Mouse (Mus musculus) spleen, embryonic (tissue): ENCODE data around the gene Cntn4.

Experiments used
- CTCF ChIA-PET: fragments of 350-600 bp; sonication (Branson Sonifier 250); formaldehyde crosslinking; loops from one replicate; lab custom pipeline; 2022; lab: Charles Lee

Cntn4 gene

DNA sequence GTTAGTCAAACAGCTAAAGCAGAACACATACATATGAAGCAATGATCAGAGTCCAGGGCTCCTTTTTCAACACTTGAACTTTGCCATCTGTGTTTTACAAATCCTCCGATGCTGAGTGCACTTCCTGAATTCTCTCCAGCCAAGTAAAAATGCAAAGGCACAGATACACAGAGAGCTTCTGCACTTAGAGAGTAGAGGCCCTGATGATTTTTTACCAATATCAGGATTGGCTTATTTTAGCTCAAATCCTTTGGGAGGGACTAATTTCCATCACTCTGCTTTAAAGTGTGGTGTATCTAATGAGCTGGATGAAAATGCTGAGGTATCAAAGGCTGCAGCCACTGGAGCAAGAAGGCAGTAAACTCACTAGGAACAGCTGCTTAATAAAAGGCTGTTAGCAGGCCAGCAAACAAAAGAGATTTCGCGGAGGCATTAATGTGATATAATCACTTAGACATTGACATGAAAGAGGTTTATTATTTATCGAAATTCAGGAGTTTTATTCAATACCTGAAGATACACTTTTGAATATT lies 400.7 kb downstream of the Cntn4 start:
- CTCF ChIA-PET = no interaction called here

- CTCF ChIA-PET = no interaction called here
These were observed 401.2 kb downstream of the Cntn4 start for GRCm38 (mm10) chr6:106078629-106079028.

GRCm38 (mm10) chr6:106097856-106098255 lies 420.4 kb downstream of the Cntn4 start:
- CTCF ChIA-PET = no interaction called here

DNA sequence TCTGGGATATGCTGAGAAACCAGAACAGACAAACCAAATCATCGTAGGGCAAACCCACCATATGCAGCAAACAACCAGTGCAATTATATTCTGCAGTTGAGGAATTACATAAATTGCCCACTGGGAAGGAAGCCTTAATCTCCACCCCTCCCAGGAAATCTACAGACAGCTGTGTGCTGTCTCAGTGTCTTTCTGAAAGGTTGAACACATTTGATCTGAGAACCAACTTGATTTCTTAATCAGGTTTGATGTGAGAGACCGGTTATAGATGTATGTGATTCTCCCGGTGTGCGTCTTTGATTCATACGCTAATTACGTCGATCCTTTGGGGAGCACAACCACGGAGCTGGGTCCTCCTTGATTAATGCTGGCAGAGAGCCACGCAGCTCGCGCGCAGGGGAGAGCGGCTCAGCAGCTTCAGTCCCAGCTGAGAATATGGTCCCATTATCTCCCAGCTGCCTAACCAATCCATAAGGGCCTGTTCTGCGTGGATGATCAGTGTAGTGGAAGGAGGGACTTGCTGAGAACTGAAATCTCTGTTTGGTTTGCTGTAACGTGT lies 441.1 kb downstream of the Cntn4 start:
- CTCF ChIA-PET = no interaction called here

- CTCF ChIA-PET = no interaction called here
These were observed 476.1 kb downstream of the Cntn4 start for GRCm38 (mm10) chr6:106153530-106153929.

DNA sequence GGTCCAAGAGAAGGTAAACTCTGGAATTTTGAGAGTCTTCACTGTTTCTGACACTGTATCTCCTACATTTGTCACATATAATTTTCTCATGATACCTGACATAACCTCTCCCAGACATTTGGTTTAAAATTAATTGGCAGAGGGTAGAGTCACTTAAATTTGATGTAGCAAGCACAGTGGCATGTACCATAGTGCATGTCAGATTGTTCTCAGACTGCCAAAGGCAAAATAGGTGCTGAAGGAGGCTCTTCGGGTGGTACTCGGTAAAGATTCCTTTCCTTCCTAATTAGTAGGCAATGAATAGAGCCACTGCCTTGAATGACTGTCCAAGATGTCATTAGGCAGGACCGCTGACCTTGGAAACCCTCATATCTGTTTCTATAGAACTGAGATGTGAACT lies 477.9 kb downstream of the Cntn4 start:
- CTCF ChIA-PET = no interaction called here

DNA sequence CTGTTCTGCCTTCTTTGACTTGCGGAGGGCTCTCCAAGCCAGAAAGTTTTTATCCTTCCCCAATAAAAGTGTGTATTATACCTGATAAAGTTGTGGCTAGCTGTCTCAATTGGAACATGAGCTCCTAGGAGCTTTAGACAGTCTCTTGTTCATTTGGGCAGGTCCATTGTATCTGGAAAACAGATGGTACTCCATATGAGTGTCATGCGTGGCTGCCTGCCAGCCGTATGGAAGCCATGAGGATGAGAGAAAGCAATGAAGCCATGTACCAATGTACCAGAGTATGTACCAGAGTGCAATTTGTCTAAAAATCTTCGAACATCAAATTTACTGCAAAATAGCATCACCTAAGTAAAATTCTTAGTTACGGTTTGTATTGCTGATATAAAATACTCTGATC lies 500.1 kb downstream of the Cntn4 start:
- CTCF ChIA-PET = no interaction called here

DNA sequence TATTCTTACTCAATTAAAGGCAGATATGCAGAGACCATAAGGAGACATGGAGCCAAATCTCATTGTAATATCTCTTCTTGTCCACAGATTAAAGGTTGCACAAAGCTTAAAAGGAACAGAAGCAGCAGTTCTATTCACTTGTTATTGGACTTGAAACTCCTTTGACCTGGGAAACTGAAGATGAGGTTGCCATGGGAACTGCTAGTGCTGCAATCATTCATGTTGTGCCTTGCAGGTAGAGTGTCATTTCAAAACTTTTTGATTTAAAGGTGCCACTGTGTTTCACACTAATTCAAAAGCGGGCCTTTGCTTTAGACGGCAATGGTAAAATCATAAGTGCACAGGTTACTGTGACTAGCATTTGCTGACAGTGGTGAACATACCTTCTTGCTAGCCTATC lies 504.1 kb downstream of the Cntn4 start:
- CTCF ChIA-PET = no interaction called here

DNA sequence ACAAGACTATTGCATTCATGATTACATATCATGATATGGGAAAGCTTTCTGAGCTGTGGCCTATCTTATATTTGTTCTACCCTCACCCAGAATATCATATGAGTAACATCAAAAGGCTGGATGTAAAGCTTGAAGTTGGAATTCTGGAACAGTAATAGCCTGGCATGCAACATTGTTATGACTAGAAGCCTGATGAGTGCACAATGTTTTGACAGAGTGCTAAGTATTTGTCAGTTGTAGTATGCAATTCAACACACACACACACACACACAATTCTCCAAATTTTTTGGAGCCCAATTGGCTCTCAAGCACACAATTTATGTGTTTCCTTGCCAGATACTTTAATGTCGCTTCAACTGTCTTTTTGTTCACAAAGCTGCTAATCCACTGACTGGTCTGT lies 523.5 kb downstream of the Cntn4 start:
- CTCF ChIA-PET = no interaction called here

- CTCF ChIA-PET = no interaction called here
These were observed 529.9 kb downstream of the Cntn4 start for GRCm38 (mm10) chr6:106207401-106207800.

GRCm38 (mm10) chr6:106213071-106213470 lies 535.6 kb downstream of the Cntn4 start:
- CTCF ChIA-PET = interaction anchor here (0.6 kb wide), 1 partner anchor 13 kb away, joined by 3 read pairs; no protein-coding TSS in a partner anchor

DNA sequence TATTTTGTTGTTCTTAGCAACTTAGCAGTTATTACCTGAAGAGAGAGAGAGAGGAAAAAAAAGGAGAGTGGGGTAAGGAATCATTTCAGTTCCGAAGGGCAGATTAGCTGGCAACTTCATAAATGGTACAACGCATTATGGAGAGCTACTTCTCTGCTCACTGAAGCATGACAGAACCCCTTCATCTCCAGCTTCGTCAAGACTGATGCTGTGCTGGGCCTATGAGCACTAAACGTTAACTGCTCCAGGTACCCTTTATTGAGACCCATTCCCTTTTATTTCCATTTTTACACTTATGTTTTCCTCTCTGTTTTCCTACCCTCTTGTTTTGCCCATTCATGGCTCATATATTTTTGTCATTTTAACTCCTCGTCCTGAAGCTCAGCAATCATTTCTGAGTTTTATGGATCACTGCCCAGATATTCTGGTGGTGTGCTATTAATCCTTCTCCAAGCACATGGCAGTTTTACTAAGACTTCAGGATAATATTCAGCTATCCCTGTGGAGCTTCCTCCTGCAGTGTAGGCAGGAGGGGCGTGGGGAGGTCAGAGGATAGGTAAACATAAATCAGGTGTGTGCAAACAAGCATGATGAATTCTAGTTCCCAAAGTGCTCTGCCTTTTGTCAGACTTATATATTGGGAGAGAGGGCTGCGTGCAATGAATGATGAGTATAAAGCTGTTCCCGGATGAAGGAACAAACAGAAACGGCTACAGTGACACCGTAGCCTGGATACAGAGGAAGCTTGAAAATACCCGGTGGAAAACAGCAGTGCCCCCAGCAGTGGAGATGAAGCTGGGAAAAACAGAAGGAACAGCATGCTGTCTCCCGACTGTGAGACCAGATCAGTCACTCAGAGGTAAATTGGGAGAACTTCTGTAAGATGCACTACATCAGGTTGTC lies 559.8 kb downstream of the Cntn4 start:
- CTCF ChIA-PET = no interaction called here

GRCm38 (mm10) chr6:106241553-106241952 lies 564.1 kb downstream of the Cntn4 start:
- CTCF ChIA-PET = no interaction called here

DNA sequence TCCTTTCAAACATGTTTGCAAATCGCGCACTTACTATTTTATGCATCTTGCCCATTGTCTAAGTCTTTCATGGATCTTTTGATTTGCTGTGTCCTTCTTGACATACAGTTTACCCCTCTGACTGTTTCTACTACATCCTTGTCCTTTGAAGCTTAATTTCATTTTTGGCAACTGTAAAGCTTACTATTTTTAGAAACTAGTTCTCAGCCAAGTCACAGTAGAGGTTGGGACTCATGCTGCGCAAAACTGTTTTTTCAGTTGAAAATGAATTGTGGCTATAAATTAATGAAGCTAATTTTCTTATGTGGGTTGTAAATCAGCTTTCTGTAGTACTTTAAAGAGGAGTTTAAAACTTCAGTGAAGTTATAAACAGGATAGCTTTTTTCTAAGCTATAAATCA lies 585.9 kb downstream of the Cntn4 start:
- CTCF ChIA-PET = no interaction called here

- CTCF ChIA-PET = interaction anchor here (0.8 kb wide), 1 partner anchor 15 kb away, joined by 3 read pairs; no protein-coding TSS in a partner anchor
These were observed 588.0 kb downstream of the Cntn4 start for GRCm38 (mm10) chr6:106265487-106265886.

GRCm38 (mm10) chr6:106266304-106266703 lies 588.8 kb downstream of the Cntn4 start:
- CTCF ChIA-PET = interaction anchor here (0.8 kb wide), 1 partner anchor 14 kb away, joined by 3 read pairs; no protein-coding TSS in a partner anchor

DNA sequence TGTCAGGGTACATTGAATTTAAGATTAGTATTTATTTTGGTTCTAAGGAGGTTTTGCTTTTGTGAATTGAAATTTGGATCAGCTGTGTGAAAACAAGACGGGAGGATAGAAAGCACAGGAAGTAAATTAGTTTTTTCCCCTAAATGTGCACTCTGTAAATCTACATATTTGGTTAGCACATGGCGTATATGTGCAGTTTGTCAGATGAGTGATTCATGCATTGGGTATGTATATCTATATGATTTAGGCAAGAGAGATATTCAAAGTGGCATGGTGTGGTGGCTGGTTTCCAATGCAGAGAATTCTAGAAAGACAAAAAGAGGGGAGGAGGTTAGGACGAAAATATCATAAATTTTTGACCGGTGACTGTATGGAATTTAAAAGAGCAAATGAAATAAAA lies 591.3 kb downstream of the Cntn4 start:
- CTCF ChIA-PET = no interaction called here

DNA sequence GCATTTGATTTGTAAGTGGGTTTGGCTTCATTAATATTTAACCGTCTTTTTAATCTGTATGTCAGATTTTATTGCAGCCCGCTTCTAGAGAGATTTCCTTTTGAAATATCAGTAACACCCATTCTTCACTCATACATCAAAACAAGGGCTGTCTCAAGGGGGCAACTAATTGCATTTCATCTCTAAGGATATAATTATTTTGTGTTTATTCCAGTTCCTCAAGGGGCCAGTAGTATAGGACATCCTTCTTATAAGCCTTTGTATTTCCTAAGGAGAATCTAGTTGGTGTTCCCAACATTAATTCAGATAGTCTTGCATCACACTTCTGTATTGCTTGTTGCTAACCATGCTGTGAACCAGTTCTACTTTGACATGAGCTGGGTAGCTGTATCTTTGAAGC lies 599.7 kb downstream of the Cntn4 start:
- CTCF ChIA-PET = no interaction called here

- CTCF ChIA-PET = no interaction called here
These were observed 604.2 kb downstream of the Cntn4 start for GRCm38 (mm10) chr6:106281621-106282020.

DNA sequence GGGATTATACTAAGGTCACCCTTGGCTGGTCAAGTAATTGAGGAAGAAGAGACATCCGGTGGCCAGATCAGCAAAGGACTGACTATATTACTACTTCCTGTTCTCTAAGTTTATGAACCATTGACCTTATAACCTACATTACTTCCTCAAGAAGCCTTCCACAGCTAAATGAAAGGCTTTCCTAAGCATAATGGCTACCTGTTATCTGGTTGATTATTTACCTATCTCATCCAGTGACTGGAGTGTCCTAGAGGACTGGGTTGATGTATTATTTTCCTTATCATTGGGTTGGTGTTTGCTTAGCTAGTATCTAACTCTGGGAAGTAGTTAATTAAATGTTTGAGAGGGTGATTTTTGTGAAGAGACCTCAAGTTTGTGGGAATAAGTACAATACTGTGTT lies 606.4 kb downstream of the Cntn4 start:
- CTCF ChIA-PET = no interaction called here

DNA sequence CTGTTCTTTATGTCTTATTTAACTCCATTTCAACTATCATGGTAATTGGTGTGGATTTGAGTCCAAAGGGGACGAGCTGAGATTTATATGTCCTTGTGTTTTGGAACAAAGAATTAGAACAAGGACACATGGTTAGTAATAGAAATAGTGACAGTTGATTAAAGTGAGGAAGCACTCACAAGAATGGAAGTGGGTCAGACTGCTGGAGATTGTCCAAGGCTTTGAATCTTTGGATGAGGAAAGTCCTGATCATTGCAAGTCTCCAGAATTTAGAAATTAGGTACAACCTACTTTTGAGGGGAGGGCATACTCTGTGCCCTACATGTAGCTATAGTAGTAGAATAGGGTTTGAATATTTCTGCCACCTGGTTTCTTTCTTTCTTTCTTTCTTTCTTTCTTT lies 622.0 kb downstream of the Cntn4 start:
- CTCF ChIA-PET = no interaction called here

DNA sequence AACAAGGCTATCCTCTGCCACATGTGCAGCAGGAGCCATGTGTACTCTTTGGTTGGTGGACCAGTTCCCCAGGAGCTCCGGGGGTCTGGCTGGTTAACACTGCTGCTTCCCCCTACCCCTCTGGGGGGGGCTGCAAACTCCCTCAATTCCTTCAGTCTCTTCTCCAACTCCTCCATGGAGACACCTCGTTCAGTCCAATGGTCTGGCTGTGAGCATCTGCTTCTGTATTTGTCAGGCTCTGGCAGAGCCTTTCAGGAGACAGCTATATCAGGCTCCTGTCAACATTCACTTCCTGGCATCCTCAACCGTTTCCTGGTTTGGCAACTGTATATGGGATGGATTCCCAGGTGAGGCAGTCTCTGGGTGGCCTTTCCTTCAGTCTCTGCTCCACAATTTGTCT lies 622.7 kb downstream of the Cntn4 start:
- CTCF ChIA-PET = no interaction called here

DNA sequence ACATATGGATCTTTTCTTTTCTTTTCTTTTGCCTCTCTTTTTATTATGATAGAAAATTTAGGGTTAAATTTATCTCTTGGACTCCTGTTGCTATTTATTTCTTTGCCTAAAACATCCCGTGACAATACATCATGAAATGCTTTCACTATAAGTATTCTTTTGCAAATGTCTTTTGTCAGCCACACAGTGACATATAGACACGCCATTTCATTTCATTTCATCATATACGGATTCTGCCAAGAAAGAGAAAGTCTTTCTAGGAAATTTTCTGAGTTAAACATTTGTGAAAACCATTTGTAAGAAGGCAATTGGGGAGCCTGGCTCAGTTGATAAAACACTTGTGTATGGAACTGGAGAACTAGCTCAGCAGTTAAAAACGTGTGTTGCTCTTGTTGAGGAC lies 625.0 kb downstream of the Cntn4 start:
- CTCF ChIA-PET = no interaction called here
